Mouse (Mus musculus) intestine, embryonic 14.5 days (tissue): Measurements from ENCODE around the gene Olfr481. TPM values are rescaled to one million over a fixed set of nuclear protein-coding genes. Genes with fewer than 3 reads are reported as not detected.

Experiments used
- ATAC-seq: fragments of 200-750 bp; cut with Nextera tagmentation; replicated peaks from 2 replicates; pipeline ENCODE4 v1.8.0; 2017; ENCODE audit warnings: low read depth, moderate number of reproducible peaks, moderate TSS enrichment, moderate library complexity; ENCODE audit not compliant: low FRiP score, low TSS enrichment
- DNase-seq: peaks from one replicate; pipeline ENCODE4 v3.0.0-alpha.2; 2018; ENCODE audit warnings: low spot score
- H3K27ac ChIP-seq: fragments of 300-500 bp; sonication (generic); 2 replicates; pipeline ENCODE4 v1.5.1; 2014; ENCODE audit warnings: low read depth, mild to moderate bottlenecking, control low read depth
- H3K27me3 ChIP-seq: fragments of 300-500 bp; sonication (generic); replicated peaks from 2 replicates; pipeline ENCODE4 v1.6.1; 2014; ENCODE audit warnings: low read length, control low read depth; ENCODE audit not compliant: control insufficient read depth, insufficient read depth
- H3K36me3 ChIP-seq: fragments of 300-500 bp; sonication (generic); 2 replicates; pipeline ENCODE4 v1.6.1; 2014; ENCODE audit warnings: low read length, control low read depth; ENCODE audit not compliant: control insufficient read depth, insufficient read depth
- H3K4me1 ChIP-seq: fragments of 300-500 bp; sonication (generic); replicated peaks from 2 replicates; pipeline ENCODE4 v1.6.1; 2014; ENCODE audit warnings: low read length, control low read depth, mixed read lengths; ENCODE audit not compliant: control insufficient read depth, insufficient read depth
- H3K4me2 ChIP-seq: fragments of 300-500 bp; sonication (generic); 2 replicates; pipeline ENCODE4 v1.6.1; 2014; ENCODE audit warnings: low read length
- H3K4me3 ChIP-seq: fragments of 300-500 bp; sonication (generic); 2 replicates; pipeline ENCODE4 v1.5.1; 2014; ENCODE audit warnings: low read depth, low read length, control low read depth, mixed read lengths
- H3K9ac ChIP-seq: fragments of 300-500 bp; sonication (generic); 2 replicates; pipeline ENCODE4 v1.6.1; 2014; ENCODE audit warnings: mild to moderate bottlenecking, low read length
- H3K9me3 ChIP-seq: fragments of 300-500 bp; sonication (generic); 2 replicates; pipeline ENCODE4 v1.6.1; 2016; ENCODE audit warnings: low read length, control low read depth; ENCODE audit not compliant: control insufficient read depth
- WGBS: fragments of 180-500 bp; shearing (Covaris S2); extraction: QIAGEN DNeasy Blood & Tissue Kit; methylation state at CpG from one replicate; pipeline ENCODE4 v1.1.7; 2014; 5-methylcytosine and 5-hydroxymethylcytosine counted together
- polyA plus RNA-seq: library from polyadenylated mRNA; unstranded; fragments of >200 nt; fragmentation: Nextera tagmentation; extraction: Ambion mirVana; gene quantifications from 2 replicates; pipeline ENCODE4 v1.2.1, GENCODE M21; 2014

Olfr481 gene
- polyA plus RNA-seq = not detected in 2 replicates

GRCm38 (mm10) chr7:108079555-108079954, at the start of gene Olfr481:
TSS of gene Olfr481 (plus strand) at chr7:108079855.
- no peaks in the 10 kb centered on the region for H3K27me3 ChIP-seq
- no peak within 1 kb of the TSS for H3K9ac ChIP-seq
- no peaks in the 10 kb centered on the region for H3K4me1 ChIP-seq
- DNase-seq (no peak), ATAC-seq (no peak)
- no peak within 1 kb of the TSS for H3K4me3 ChIP-seq
- H3K36me3 ChIP-seq = no peaks in the 10 kb centered on the region
- H3K4me2 ChIP-seq = no peak within 1 kb of the TSS
- no peaks in the 10 kb centered on the region for H3K9me3 ChIP-seq
- no peak within 1 kb of the TSS for H3K27ac ChIP-seq

- Histone ChIP-seq H3K27me3 (no peaks in the 10 kb centered on the region), H3K9me3 (no peaks in the 10 kb centered on the region), H3K4me2 (no peak within 1 kb of the TSS), H3K36me3 (no peaks in the 10 kb centered on the region), H3K4me1 (no peaks in the 10 kb centered on the region), H3K9ac (no peak within 1 kb of the TSS), H3K4me3 (no peak within 1 kb of the TSS), H3K27ac (no peak within 1 kb of the TSS)
- WGBS = 82% methylated on average over 3 of the region's 3 CpGs
- no peak for ATAC-seq
- no peak for DNase-seq
These were observed 45.8 kb upstream of the Olfr481 start, which contains the start of gene Olfr478 for GRCm38 (mm10) chr7:108033889-108034288. TSS of gene Olfr478 (minus strand) at chr7:108033989.

GRCm38 (mm10) chr7:108050393-108050792, 29.3 kb upstream of the Olfr481 start, which contains the start of gene Olfr479:
TSS of gene Olfr479 (plus strand) at chr7:108050693.
- no peak within 1 kb of the TSS for H3K4me2 ChIP-seq
- H3K9me3 ChIP-seq = no peaks in the 10 kb centered on the region
- no peak within 1 kb of the TSS for H3K9ac ChIP-seq
- no peak within 1 kb of the TSS for H3K4me3 ChIP-seq
- no peaks in the 10 kb centered on the region for H3K36me3 ChIP-seq
- 90% methylated on average over 2 of the region's 2 CpGs for WGBS
- no peaks in the 10 kb centered on the region for H3K4me1 ChIP-seq
- ATAC-seq = no peak
- H3K27me3 ChIP-seq = no peaks in the 10 kb centered on the region
- no peak within 1 kb of the TSS for H3K27ac ChIP-seq
- DNase-seq = no peak

- H3K27ac ChIP-seq = no peak within 1 kb of the TSS
- no peaks in the 10 kb centered on the region for H3K9me3 ChIP-seq
- WGBS = 84% methylated on average over 1 of the region's 1 CpGs
- no peak for ATAC-seq
- H3K36me3 ChIP-seq = no peaks in the 10 kb centered on the region
- no peaks in the 10 kb centered on the region for H3K27me3 ChIP-seq
- H3K9ac ChIP-seq = no peak within 1 kb of the TSS
- no peak within 1 kb of the TSS for H3K4me3 ChIP-seq
- no peak for DNase-seq
- no peaks in the 10 kb centered on the region for H3K4me1 ChIP-seq
- H3K4me2 ChIP-seq = no peak within 1 kb of the TSS
These were observed 12.4 kb upstream of the Olfr481 start, which contains the start of gene Olfr480 for GRCm38 (mm10) chr7:108067246-108067645. TSS of gene Olfr480 (minus strand) at chr7:108067346.

- 78% methylated on average over 1 of the region's 1 CpGs for WGBS
- no peak within 1 kb of the TSS for H3K27ac ChIP-seq
These were observed 17.8 kb downstream of the Olfr481 start, which contains the start of gene Olfr482 for GRCm38 (mm10) chr7:108097486-108097885. TSS of gene Olfr482 (minus strand) at chr7:108097586.

GRCm38 (mm10) chr7:108100549-108100948, 20.9 kb downstream of the Olfr481 start, which contains the start of gene Olfr483:
TSS of gene Olfr483 (plus strand) at chr7:108100849.
- DNase-seq = no peak
- Histone ChIP-seq H3K27ac (no peak within 1 kb of the TSS), H3K36me3 (no peaks in the 10 kb centered on the region), H3K9ac (no peak within 1 kb of the TSS), H3K9me3 (no peaks in the 10 kb centered on the region), H3K4me2 (no peak within 1 kb of the TSS), H3K4me1 (no peaks in the 10 kb centered on the region), H3K27me3 (no peaks in the 10 kb centered on the region), H3K4me3 (no peak within 1 kb of the TSS)
- ATAC-seq = no peak
- WGBS = 88% methylated on average over 1 of the region's 1 CpGs

More at GRCm38 (mm10) chr7:108097486-108097885, 17.8 kb downstream of the Olfr481 start, which contains the start of gene Olfr482:
- ATAC-seq = no peak
- DNase-seq = no peak
- Histone ChIP-seq H3K4me2 (no peak within 1 kb of the TSS), H3K9me3 (no peaks in the 10 kb centered on the region), H3K4me3 (no peak within 1 kb of the TSS), H3K27me3 (no peaks in the 10 kb centered on the region), H3K4me1 (no peaks in the 10 kb centered on the region), H3K9ac (no peak within 1 kb of the TSS), H3K36me3 (no peaks in the 10 kb centered on the region)

GRCm38 (mm10) chr7:108120681-108121080, 41.0 kb downstream of the Olfr481 start:
- Histone ChIP-seq H3K27ac (no peak overlapping the region), H3K9ac (no peak overlapping the region), H3K36me3 (no peaks in the 10 kb centered on the region), H3K4me2 (no peak overlapping the region), H3K9me3 (no peaks in the 10 kb centered on the region), H3K4me1 (no peaks in the 10 kb centered on the region), H3K27me3 (no peaks in the 10 kb centered on the region), H3K4me3 (no peak overlapping the region)
- ATAC-seq (no peak), DNase-seq (no peak)
- WGBS = 4% methylated on average over 1 of the region's 1 CpGs

- WGBS = 63% methylated on average over 1 of the region's 1 CpGs
- H3K9me3 ChIP-seq = no peaks in the 10 kb centered on the region
- no peak overlapping the region for H3K27ac ChIP-seq
- no peak overlapping the region for H3K4me2 ChIP-seq
- no peak overlapping the region for H3K4me3 ChIP-seq
- ATAC-seq (no peak), DNase-seq (no peak)
- H3K4me1 ChIP-seq = no peaks in the 10 kb centered on the region
- H3K27me3 ChIP-seq = no peaks in the 10 kb centered on the region
- no peak overlapping the region for H3K9ac ChIP-seq
- no peaks in the 10 kb centered on the region for H3K36me3 ChIP-seq
These were observed 41.8 kb downstream of the Olfr481 start for GRCm38 (mm10) chr7:108121416-108121815.

- DNase-seq (no peak), ATAC-seq (no peak)
- Histone ChIP-seq H3K9ac (no peak within 1 kb of the TSS), H3K4me3 (no peak within 1 kb of the TSS), H3K9me3 (no peaks in the 10 kb centered on the region), H3K27me3 (no peaks in the 10 kb centered on the region), H3K36me3 (no peaks in the 10 kb centered on the region), H3K4me1 (no peaks in the 10 kb centered on the region), H3K4me2 (no peak within 1 kb of the TSS), H3K27ac (no peak within 1 kb of the TSS)
These were observed 47.7 kb downstream of the Olfr481 start, which contains the start of gene Olfr484 for GRCm38 (mm10) chr7:108127349-108127748. TSS of gene Olfr484 (minus strand) at chr7:108127449.
